Mouse (Mus musculus): ENCODE results near the gene Hat1.
"Not testable (repeated sequence)": the region's sequence is repeated elsewhere in the genome, so short reads cannot be mapped to it uniquely, and the experiment has no call there.

The Hat1 gene

DNA sequence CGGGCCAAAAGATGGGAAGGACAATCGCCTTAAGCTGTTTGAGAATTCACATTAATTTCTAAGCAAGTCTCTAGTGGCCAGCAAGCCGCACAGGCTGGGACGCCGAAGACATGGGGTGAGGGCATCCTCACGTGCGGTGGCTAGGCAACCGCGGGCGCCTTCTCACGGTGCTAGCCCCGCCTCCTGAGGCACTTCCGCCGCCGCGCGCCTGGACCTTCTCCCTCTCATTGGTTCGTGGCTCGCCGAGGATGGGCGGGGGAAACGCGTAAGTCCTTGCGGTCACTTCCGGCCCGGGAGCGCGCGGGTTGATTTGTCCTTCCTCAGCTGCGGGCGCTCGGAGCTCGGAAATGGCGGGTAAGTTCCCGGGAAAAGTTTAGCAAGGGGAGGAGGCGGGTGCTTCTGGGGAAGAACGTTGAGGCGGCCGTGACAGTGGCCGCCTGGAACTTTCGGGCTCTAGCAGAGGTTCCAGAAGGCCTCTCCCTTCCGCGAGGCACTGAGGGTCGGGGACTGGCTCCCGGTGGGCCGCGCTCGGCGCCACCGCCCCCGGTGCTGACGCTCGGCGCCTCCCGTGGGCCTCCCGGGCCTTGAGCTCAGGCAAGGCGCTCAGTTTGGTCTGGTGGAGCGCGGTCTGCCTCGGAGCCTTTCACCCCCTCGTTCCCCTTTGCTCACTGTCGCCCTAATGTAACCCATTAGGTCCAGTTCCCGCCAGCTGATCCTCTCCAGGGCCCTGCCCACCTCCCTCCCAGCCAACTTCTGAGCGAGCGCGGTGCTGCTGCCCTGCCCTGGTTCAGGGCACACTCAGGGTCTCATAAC, at the start of gene Hat1:
TSS of gene Hat1 (plus strand) at position 8 of the 813 bp plus-strand sequence.
- DNase-seq (ENCODE audit: low spot score): peak; percentile 88

DNA sequence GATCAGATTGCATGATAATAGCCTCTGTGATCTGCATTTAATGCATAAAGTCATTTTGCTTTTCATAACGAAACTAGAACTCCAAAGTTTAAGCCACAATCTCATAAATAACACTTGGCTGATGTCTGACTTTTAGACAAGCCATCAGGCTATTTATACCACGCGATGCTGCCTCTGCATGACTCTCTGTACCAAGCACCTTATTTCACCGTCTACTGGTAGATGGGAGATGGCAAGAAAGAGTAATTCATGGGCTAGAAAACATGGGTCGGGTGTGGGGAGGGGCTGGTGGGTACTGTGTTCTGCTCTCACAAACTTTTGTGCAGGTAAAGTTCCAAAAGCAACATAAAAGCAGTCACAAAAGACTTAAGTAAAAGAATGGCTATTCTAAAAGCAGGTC, 48.6 kb upstream of the Hat1 start:
- DNase-seq (ENCODE audit: low spot score): no peak

- no peak for DNase-seq (ENCODE audit: low spot score)
Measured at GRCm38 (mm10) chr2:71343884-71344640, 44.7 kb upstream of the Hat1 start.

DNA sequence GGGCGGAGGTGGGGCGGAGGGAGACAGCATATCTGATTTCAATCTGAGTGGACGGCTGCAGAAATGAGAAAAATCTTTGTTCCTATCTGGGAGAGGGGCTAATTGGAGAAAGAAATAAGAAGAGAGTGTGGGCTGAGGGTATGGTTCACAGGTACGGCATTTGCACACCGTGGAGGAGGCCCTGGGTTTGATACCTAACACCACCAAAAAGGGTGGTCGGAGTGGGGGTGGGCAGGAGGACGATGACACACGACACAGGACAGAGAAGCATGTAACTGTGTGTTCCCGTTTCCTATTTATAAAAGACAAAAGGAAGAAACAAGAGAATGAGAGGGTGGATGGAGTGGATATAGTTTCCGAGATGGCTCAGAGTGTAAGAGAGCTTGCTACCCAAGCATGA, 41.6 kb upstream of the Hat1 start:
- DNase-seq (ENCODE audit: low spot score): no peak

GRCm38 (mm10) chr2:71347732-71348490, 40.8 kb upstream of the Hat1 start:
- no peak for DNase-seq (ENCODE audit: low spot score)

- no peak for DNase-seq (ENCODE audit: low spot score)
Measured at GRCm38 (mm10) chr2:71349511-71349910, 39.2 kb upstream of the Hat1 start.

- DNase-seq (ENCODE audit: low spot score): no peak
Measured at GRCm38 (mm10) chr2:71350181-71350580, 38.6 kb upstream of the Hat1 start.

DNA sequence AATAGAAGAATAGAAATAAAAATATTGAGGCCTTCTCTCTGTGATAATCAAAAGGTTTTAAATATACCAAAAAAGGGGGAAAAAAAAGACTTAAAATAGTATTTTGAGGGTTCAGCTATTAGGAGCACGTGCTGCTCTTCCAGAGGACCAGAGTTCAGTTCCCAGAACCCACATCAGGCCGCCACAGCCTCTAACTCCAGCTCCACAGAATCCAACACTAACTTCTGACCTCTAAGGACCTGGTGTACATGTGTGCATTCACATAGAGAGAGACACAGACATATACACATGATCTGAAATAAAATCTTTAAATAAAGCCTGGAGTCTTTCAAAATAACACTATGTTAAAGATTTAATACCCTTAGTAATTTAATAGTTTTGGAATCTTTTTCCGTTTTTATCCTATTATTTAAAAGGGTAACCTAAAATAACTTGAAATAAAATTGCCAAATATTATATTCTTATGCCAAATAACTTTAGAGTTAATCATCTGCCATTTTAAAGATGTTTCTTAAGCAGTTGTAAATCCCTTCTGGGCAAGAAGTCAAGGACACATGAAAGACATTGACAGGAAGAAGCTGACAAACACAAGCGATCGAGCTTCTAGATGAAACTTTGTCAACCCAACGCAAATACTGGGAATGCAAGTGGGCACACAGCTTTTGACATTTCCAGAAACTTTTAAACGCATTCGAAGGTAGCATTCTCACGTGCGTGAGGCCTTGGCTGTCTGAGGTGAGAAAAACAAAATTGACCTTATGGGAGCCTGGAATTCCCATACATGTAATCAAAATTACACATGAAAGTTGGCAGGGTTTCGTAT, 37.6 kb upstream of the Hat1 start:
- no peak for DNase-seq (ENCODE audit: low spot score)

DNA sequence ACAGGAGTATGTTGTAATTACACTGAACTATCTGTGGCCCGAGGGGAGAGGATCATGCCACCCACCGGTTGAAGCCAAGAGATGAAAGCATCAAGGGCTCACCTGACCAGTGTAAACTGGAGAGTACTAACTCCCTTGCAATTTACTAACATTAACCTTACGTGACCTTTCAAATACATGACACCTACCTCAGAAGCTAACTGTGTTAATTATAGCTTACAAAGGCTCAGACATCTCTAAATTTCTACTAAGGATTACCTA, 37.1 kb upstream of the Hat1 start:
- DNase-seq (ENCODE audit: low spot score): no peak

DNA sequence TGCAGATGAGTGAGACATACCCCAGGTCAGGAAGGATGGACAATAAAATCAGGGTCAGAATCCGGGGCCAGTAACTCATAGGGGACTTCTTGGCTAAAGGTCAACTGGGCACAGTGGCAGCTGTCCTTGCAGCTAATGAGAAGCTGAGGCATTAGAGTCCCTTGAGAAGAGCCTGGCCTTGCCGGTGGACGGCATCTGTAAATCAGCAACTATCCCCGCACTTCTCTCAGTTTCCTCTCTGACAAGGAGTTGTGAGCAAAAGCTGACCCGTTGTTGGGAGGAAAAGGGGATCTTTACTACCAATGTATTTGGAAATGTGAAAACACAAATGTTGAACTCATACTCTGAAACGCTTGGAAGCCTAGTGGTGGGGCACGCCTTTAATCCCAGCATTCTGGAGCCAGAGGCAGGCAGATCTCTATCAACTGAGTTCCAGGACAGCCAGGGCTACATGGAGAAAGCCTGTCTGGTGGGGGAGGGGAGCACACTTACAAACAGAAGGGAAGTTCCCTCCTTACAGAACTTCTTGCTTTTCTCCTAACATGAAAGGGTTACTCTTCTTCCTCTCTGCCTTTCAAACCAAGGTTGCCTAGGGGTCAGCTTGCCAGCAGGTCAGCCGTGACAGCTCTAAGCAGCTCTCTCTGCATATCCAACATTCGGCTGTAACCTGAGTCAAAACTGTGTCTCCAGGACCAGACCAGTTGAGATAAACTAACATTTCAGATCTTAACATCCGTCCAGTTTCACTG, 35.3 kb upstream of the Hat1 start:
- DNase-seq (ENCODE audit: low spot score): no peak

DNA sequence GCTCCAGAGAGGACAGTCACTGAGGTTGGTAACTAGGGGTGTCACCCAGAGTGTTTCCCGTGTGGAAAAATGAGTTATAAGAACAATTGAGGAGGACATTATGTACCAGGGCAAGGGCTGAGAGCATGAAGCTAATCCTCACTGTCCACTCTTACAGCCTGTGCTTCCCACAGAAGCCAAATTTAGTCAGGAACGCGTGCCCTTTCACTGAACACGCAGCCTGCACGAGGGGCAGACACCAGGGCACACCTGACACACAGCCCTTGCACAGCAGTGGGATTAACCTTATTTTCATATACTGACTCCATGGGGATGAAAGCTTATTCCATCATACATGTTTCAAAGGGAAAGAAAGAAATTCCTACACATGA, 34.7 kb upstream of the Hat1 start:
- DNase-seq (ENCODE audit: low spot score): no peak

DNA sequence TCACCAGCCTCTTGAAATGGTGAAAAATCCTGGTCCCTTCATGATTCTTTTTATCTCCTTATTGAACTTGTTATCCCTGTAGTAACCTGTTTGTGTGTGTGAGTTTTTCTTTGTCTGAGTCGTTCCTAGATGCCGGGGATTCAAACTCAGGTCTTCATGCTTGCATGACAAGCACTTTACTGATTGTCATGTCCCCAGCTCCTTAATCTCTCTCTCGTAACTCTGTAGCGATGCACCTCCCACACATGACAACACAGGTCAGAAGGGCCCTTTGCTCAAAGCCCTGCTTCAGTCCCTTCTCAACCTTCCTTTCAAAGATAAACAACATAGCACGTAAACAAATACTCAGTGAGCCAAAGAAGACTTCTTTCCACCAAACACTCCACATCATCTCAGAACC, 30.4 kb upstream of the Hat1 start:
- no peak for DNase-seq (ENCODE audit: low spot score)

DNA sequence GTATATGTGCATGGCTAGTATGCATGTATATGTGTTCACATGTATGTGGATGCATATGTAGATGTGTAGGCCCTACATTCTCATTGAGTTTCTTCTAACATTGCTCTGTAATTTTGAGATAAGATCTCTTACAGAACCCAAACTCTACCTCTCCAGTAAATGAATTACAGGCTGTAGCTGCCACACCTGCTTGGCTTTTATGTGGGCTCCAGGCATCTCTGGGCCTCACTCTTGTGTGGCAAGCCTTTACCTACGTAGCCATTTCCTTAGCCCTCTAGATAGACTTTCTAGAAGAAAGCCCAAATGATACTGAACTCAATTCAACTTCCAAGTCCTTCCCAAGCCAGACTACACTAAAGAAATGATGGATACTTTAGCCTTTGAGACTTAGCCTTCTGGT, 28.6 kb upstream of the Hat1 start:
- DNase-seq (ENCODE audit: low spot score): no peak

DNA sequence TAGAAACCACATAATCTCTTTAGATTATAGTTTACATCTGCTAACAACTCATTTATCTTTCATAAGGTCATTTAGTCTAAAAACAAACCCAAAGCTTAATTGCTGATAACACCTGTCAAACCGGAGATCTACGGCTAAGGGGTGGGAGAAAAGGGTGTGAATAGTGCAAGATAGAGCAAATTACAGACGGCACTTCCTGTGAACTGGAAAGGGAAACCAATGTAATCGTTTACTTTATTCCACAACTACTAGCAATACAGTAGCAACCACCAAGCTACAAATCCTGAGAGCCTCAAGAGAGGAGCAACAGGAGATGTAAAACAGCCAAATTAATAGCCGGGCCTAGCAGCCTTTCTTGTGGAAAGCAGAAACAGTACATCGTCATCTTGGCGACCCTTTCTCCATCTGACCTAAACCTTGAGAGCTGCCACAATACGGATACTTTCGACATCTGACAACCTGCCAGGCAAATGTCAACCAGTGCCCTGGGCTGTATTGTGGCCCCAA, 22.1 kb upstream of the Hat1 start:
- DNase-seq (ENCODE audit: low spot score): no peak

GRCm38 (mm10) chr2:71367125-71367880, 21.5 kb upstream of the Hat1 start, which contains the start of gene Slc25a12:
Slc25a12 (minus strand) TSS chr2:71367749.
- peak; percentile 63 for DNase-seq (ENCODE audit: low spot score)

DNA sequence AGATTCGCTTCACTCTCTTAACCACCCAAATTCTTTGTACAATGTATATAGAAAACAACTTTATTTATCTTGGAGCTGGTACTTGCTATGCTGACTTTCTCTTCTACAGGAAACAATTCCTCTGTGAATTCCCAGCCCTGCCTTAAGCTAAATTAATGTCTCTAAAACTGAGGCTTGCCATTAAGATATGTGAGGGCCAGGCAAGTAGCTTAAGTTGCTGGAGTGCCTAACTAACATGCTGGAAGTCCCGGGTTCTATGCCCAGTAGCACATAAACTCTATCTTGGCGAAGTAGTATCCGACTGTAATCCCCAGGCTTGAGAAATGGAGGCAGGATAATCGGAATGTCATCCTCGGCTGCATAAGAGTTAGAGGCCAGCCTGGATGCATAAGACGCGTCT, 20.7 kb upstream of the Hat1 start:
- DNase-seq (ENCODE audit: low spot score): no peak

DNA sequence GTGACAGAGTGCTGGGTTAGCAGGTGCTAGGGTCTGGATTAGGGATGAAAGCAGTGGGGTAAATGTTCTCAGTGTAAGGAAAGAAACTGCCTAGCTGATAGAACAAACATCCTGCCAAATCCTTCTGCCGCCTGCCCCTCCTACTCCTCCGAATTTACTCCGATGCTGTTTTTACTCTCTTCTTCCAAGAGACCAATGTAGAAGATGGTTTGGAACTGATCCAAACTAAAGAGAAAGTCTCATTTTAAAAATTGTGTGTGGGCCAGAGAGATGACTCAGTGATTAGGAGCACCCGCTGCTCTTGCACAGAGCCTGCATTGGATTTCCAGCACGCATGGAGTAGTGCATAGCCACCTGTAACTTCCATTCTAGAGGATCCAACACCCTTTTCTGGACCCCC, 17.0 kb upstream of the Hat1 start:
- no peak for DNase-seq (ENCODE audit: low spot score)

GRCm38 (mm10) chr2:71372261-71372660, 16.5 kb upstream of the Hat1 start:
- DNase-seq (ENCODE audit: low spot score): not testable (repeated sequence)

GRCm38 (mm10) chr2:71374275-71375155, 14.2 kb upstream of the Hat1 start:
- peak; percentile 25 for DNase-seq (ENCODE audit: low spot score)
